ENCODE assay signal across 18 mouse cellular contexts in genomic region chr5:114509461-114509860, GRCm38 (mm10). TPM values are rescaled to one million over a fixed set of nuclear protein-coding genes. Genes with fewer than 3 reads are reported as not detected.
DNase-seq lines count a peak whose midpoint lies in the region; ATAC-seq and TF ChIP-seq lines count a peak whose summit lies in the region.
"Had no signal": no experiment of that assay in that cellular context is flagged by ENCODE, and none has a peak within 500 bp of the region (broad histone marks: within the 10 kb centered on the region; RNA-seq: fewer than 3 reads in every experiment).

No protein-coding gene starts in this region.

- H3K9ac ChIP-seq in forebrain, embryonic 11.5 days (ENCODE audit: low read length): no peak overlapping the region
- no peak overlapping the region for H3K9ac ChIP-seq in kidney, embryonic 14.5 days (ENCODE audit: low read depth, low read length)
- no peak overlapping the region for H3K9ac ChIP-seq in intestine, embryonic 16.5 days (ENCODE audit: low read depth, low read length)
- H3K9ac ChIP-seq in forebrain, postnatal 0 days: no peak overlapping the region
- H3K9ac ChIP-seq: embryonic facial prominence, embryonic 12.5 days; forebrain, embryonic 13.5 days; heart, embryonic 12.5 days; hindbrain, embryonic 15.5 days had no signal

- 0 out of 2 replicates have a peak overlapping the region, but pooled peaks have one; percentile 15 for H3K27ac ChIP-seq in forebrain, embryonic 10.5 days
- no peak overlapping the region for H3K27ac ChIP-seq in forebrain, embryonic 11.5 days (ENCODE audit: low read depth, low read length)
- H3K27ac ChIP-seq in kidney, embryonic 14.5 days (ENCODE audit: low read depth, low read length): no peak overlapping the region
- no peak overlapping the region for H3K27ac ChIP-seq in kidney, adult 2 months (ENCODE audit: insufficient read depth, low read depth, low read length)
- H3K27ac ChIP-seq in intestine, embryonic 16.5 days (ENCODE audit: low read length): no peak overlapping the region
- H3K27ac ChIP-seq in forebrain, postnatal 0 days (ENCODE audit: low read depth, low read length): no peak overlapping the region
- H3K27ac ChIP-seq: embryonic facial prominence, embryonic 12.5 days; forebrain, embryonic 13.5 days; gastrocnemius, adult 2 months; hindbrain, embryonic 15.5 days had no signal

- peaks cover 41% of the 10 kb centered on the region for H3K4me1 ChIP-seq in forebrain, embryonic 10.5 days
- peaks cover 5% of the 10 kb centered on the region for H3K4me1 ChIP-seq in forebrain, embryonic 11.5 days (replicated peaks; ENCODE audit: control insufficient read depth, insufficient read depth, low read length)
- H3K4me1 ChIP-seq in kidney, embryonic 14.5 days (ENCODE audit: control insufficient read depth, insufficient read depth, low read length): peaks cover 3% of the 10 kb centered on the region; the same call in 1 of the 2 replicates
- no peaks in the 10 kb centered on the region for H3K4me1 ChIP-seq in kidney, adult 2 months (ENCODE audit: control insufficient read depth, insufficient read depth, low read length)
- H3K4me1 ChIP-seq in intestine, embryonic 16.5 days (ENCODE audit: control insufficient read depth, insufficient read depth, low read length): peaks cover 10% of the 10 kb centered on the region; the same call in 1 of the 2 replicates
- H3K4me1 ChIP-seq in forebrain, postnatal 0 days (ENCODE audit: insufficient read depth): no peaks in the 10 kb centered on the region

- no peaks in the 10 kb centered on the region for H3K36me3 ChIP-seq in forebrain, embryonic 10.5 days (replicated peaks)
- H3K36me3 ChIP-seq in forebrain, embryonic 11.5 days (ENCODE audit: control insufficient read depth, insufficient read depth, low read length): no peaks in the 10 kb centered on the region
- H3K36me3 ChIP-seq in kidney, embryonic 14.5 days (ENCODE audit: control insufficient read depth, insufficient read depth, low read length): no peaks in the 10 kb centered on the region
- H3K36me3 ChIP-seq in kidney, adult 2 months (ENCODE audit: control insufficient read depth, insufficient read depth, low read length): no peaks in the 10 kb centered on the region
- no peaks in the 10 kb centered on the region for H3K36me3 ChIP-seq in intestine, embryonic 16.5 days (ENCODE audit: control insufficient read depth, insufficient read depth, low read length)
- no peaks in the 10 kb centered on the region for H3K36me3 ChIP-seq in forebrain, postnatal 0 days (ENCODE audit: insufficient read depth)
- H3K36me3 ChIP-seq: embryonic facial prominence, embryonic 12.5 days; heart, embryonic 12.5 days; hindbrain, embryonic 15.5 days had no signal

- ATAC-seq in forebrain, embryonic 11.5 days (replicated peaks; ENCODE audit: low FRiP score): no peak
- ATAC-seq in kidney, embryonic 14.5 days (ENCODE audit: low FRiP score, low TSS enrichment): 0 out of 2 replicates have a peak, but pooled peaks have one; percentile 21
- no peak for ATAC-seq in intestine, embryonic 16.5 days
- no peak for ATAC-seq in forebrain, postnatal 0 days
- ATAC-seq: forebrain, embryonic 13.5 days; inflammation-experienced regulatory T-cells, adult 6 months had no signal

- whole genome bisulfite sequencing in forebrain, embryonic 10.5 days: 87% methylated on average over 7 of the region's 7 CpGs
- WGBS in forebrain, embryonic 11.5 days: 82% methylated on average over 7 of the region's 7 CpGs
- 40% methylated on average over 7 of the region's 7 CpGs for WGBS in kidney, embryonic 14.5 days
- WGBS in kidney, adult 2 months: 72% methylated on average over 7 of the region's 7 CpGs
- 62% methylated on average over 7 of the region's 7 CpGs for WGBS in intestine, embryonic 16.5 days
- WGBS in forebrain, postnatal 0 days: 70% methylated on average over 7 of the region's 7 CpGs

- H3K4me3 ChIP-seq in forebrain, embryonic 10.5 days: no peak overlapping the region
- H3K4me3 ChIP-seq in forebrain, embryonic 11.5 days (ENCODE audit: low read depth, low read length): no peak overlapping the region
- no peak overlapping the region for H3K4me3 ChIP-seq in kidney, embryonic 14.5 days (ENCODE audit: low read length)
- no peak overlapping the region for H3K4me3 ChIP-seq in kidney, adult 2 months (ENCODE audit: insufficient read depth, low read depth, low read length)
- no peak overlapping the region for H3K4me3 ChIP-seq in intestine, embryonic 16.5 days (ENCODE audit: low read length)
- H3K4me3 ChIP-seq in forebrain, postnatal 0 days (ENCODE audit: low read depth, low read length): no peak overlapping the region
- H3K4me3 ChIP-seq: embryonic facial prominence, embryonic 12.5 days; forebrain, embryonic 13.5 days; gastrocnemius, adult 2 months; heart, embryonic 12.5 days; hindbrain, embryonic 15.5 days had no signal

- H3K9me3 ChIP-seq in forebrain, embryonic 10.5 days: no peaks in the 10 kb centered on the region
- no peaks in the 10 kb centered on the region for H3K9me3 ChIP-seq in forebrain, embryonic 11.5 days (ENCODE audit: control insufficient read depth, low read length)
- H3K9me3 ChIP-seq in kidney, embryonic 14.5 days (ENCODE audit: control insufficient read depth, low read length): no peaks in the 10 kb centered on the region
- H3K9me3 ChIP-seq in intestine, embryonic 16.5 days (ENCODE audit: control insufficient read depth, low read length): no peaks in the 10 kb centered on the region
- no peaks in the 10 kb centered on the region for H3K9me3 ChIP-seq in forebrain, postnatal 0 days (ENCODE audit: low read length)
- H3K9me3 ChIP-seq: embryonic facial prominence, embryonic 12.5 days; forebrain, embryonic 13.5 days; heart, embryonic 12.5 days; hindbrain, embryonic 15.5 days had no signal

- no peak for TF ChIP-seq POLR2A in kidney, adult 2 months (IDR thresholded peaks at IDR 0.05; ENCODE audit: low read depth, low read length)

- H3K27me3 ChIP-seq in forebrain, embryonic 10.5 days (ENCODE audit: poor library complexity, severe bottlenecking): peaks cover 68% of the 10 kb centered on the region
- H3K27me3 ChIP-seq in forebrain, embryonic 11.5 days (ENCODE audit: control insufficient read depth, insufficient read depth, low read length): no peaks in the 10 kb centered on the region
- H3K27me3 ChIP-seq in kidney, embryonic 14.5 days (ENCODE audit: control insufficient read depth, insufficient read depth, low read length): 0 out of 2 replicates have a peak, but pooled peaks cover 10% of the 10 kb centered on the region
- no peaks in the 10 kb centered on the region for H3K27me3 ChIP-seq in kidney, adult 2 months (replicated peaks; ENCODE audit: control insufficient read depth, insufficient read depth, low read length)
- H3K27me3 ChIP-seq in intestine, embryonic 16.5 days (replicated peaks; ENCODE audit: control insufficient read depth, insufficient read depth, low read length): no peaks in the 10 kb centered on the region
- H3K27me3 ChIP-seq in forebrain, postnatal 0 days (ENCODE audit: insufficient read depth, low read length): peaks cover 11% of the 10 kb centered on the region
- H3K27me3 ChIP-seq: hindbrain, embryonic 15.5 days had no signal

- no peak for DNase-seq in forebrain, embryonic 10.5 days (ENCODE audit: extremely low spot score, low spot score)
- no peak for DNase-seq in forebrain, embryonic 11.5 days (ENCODE audit: low spot score)
- no peak for DNase-seq in kidney, adult 2 months
- peak; percentile 17 for DNase-seq in mesoderm, embryonic 11.5 days (ENCODE audit: low read depth, low spot score)
- DNase-seq in forebrain, postnatal 0 days: no peak
- DNase-seq: adrenal gland, postnatal 10 days; cerebellum, adult 11 months; cerebellum, adult 8-10 months; cerebellum, postnatal 14 days; gastrocnemius, adult 2 months; gastrocnemius, postnatal 25 days had no signal

- no peak for TF ChIP-seq CTCF in kidney, adult 2 months (conservative IDR thresholded peaks at IDR 0.05; ENCODE audit: insufficient read depth, insufficient read length, low read depth, low read length)
- no peak for TF ChIP-seq CTCF in forebrain, postnatal 0 days (IDR thresholded peaks at IDR 0.05; ENCODE audit: low read depth)

- no peak overlapping the region for H3K4me2 ChIP-seq in forebrain, embryonic 11.5 days (ENCODE audit: low read depth, low read length, severe bottlenecking)
- H3K4me2 ChIP-seq in kidney, embryonic 14.5 days (replicated peaks; ENCODE audit: low read depth, low read length): no peak overlapping the region
- H3K4me2 ChIP-seq in intestine, embryonic 16.5 days (ENCODE audit: low read depth, low read length): no peak overlapping the region
- no peak overlapping the region for H3K4me2 ChIP-seq in forebrain, postnatal 0 days (ENCODE audit: low read depth)
- H3K4me2 ChIP-seq: embryonic facial prominence, embryonic 12.5 days; forebrain, embryonic 13.5 days; heart, embryonic 12.5 days; hindbrain, embryonic 15.5 days had no signal

RNA-seq across cellular contexts. Expression of gene Fam222a, which starts 58.4 kb away (rescaled TPM):
- 3.9 and 4.1 TPM in 2 replicates for polyA plus RNA-seq in forebrain, embryonic 10.5 days (2016; fragmentation: Nextera tagmentation; extraction: Ambion mirVana)
- polyA plus RNA-seq in forebrain, embryonic 11.5 days (2014; fragmentation: Nextera tagmentation; extraction: Ambion mirVana): 8.7 and 9.4 TPM in 2 replicates
- polyA plus RNA-seq in kidney, embryonic 14.5 days (2014; fragmentation: Nextera tagmentation; extraction: Ambion mirVana): 5.6 and 5.8 TPM in 2 replicates
- 4.9 and 5.5 TPM in 2 replicates for polyA plus RNA-seq in kidney, adult 2 months (2012; rRNA removed)
- polyA plus RNA-seq in intestine, embryonic 16.5 days (2015; fragmentation: Nextera tagmentation; extraction: Ambion mirVana): 3.9 and 5.8 TPM in 2 replicates
- total RNA-seq in forebrain, postnatal 0 days (2014; rRNA removed): 6.2 and 8.2 TPM in 2 replicates
- 2.9 and 3.4 TPM in 2 replicates for polyA plus RNA-seq in forebrain, postnatal 0 days (2015; fragmentation: Nextera tagmentation; extraction: Ambion mirVana)
- polyA plus RNA-seq: inflammation-experienced regulatory T-cells, adult 6 months had no signal
